Mouse (Mus musculus): ENCODE measurements around the gene Vmn2r2. TPM values are rescaled to one million over a fixed set of nuclear protein-coding genes. Genes with fewer than 3 reads are reported as not detected.

Gene Vmn2r2
- polyA plus RNA-seq (2012; rRNA removed) (not detected in 2 replicates), polyA plus RNA-seq (2014; fragmentation: Nextera tagmentation; extraction: Ambion mirVana) (0.04 TPM in 1 of 2 replicates, not detected in the other)

DNA sequence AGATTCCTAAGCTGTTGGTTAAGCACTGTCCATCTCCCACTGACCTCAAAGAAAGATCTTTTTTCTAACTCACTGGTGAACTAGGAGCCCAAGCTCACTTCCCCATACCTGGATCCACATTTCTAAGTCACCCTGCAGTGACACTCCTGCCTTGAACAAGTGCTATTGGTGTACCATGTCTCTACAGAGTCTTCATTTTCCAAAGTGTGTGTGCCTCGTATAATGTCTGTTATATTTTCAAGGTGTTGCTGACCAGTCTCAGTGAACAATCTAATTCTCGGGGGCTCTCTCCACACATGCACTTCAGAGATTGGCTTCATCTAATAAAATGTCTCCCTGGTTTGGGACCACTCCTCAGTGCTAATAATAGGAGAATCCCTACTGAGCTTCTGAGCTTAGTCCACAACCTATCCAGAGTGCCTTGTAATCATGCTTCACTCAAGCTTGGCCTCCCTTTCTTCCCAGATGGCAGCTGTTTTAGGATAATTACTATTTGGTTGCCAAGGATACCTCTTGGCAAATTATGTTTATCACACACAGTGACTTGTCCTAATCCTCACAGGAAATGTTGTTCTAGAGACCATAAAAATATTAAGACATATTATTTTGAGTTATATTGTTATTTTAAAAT is at the start of gene Vmn2r2:
TSS of gene Vmn2r2 (minus strand) at position 51 of the 631 bp plus-strand sequence.
- Histone ChIP-seq H3K9me3 (ENCODE audit: control insufficient read depth, low read length) (no peaks in the 10 kb centered on the region), H3K27ac (replicated peaks; ENCODE audit: low read depth, low read length) (no peak within 1 kb of the TSS), H3K4me3 (replicated peaks; ENCODE audit: low read length) (no peak within 1 kb of the TSS), H3K4me2 (replicated peaks; ENCODE audit: low read depth, low read length, severe bottlenecking) (no peak within 1 kb of the TSS), H3K27me3 (ENCODE audit: control insufficient read depth, insufficient read depth, low read length) (no peaks in the 10 kb centered on the region), H3K9ac (ENCODE audit: low read depth, low read length, severe bottlenecking) (no peak within 1 kb of the TSS), H3K4me1 (ENCODE audit: control insufficient read depth, insufficient read depth, low read length) (no peaks in the 10 kb centered on the region), H3K36me3 (ENCODE audit: control insufficient read depth, insufficient read depth, low read length) (no peaks in the 10 kb centered on the region)
- DNase-seq (ENCODE audit: low spot score) (no peak), ATAC-seq (ENCODE audit: low FRiP score, low read depth) (no peak)
- 66% methylated on average over 2 of the region's 2 CpGs for WGBS
- no peak for TF ChIP-seq POLR2A (IDR thresholded peaks at IDR 0.05; ENCODE audit: borderline replicate concordance, extremely low read depth, insufficient read depth, insufficient read length)

DNA sequence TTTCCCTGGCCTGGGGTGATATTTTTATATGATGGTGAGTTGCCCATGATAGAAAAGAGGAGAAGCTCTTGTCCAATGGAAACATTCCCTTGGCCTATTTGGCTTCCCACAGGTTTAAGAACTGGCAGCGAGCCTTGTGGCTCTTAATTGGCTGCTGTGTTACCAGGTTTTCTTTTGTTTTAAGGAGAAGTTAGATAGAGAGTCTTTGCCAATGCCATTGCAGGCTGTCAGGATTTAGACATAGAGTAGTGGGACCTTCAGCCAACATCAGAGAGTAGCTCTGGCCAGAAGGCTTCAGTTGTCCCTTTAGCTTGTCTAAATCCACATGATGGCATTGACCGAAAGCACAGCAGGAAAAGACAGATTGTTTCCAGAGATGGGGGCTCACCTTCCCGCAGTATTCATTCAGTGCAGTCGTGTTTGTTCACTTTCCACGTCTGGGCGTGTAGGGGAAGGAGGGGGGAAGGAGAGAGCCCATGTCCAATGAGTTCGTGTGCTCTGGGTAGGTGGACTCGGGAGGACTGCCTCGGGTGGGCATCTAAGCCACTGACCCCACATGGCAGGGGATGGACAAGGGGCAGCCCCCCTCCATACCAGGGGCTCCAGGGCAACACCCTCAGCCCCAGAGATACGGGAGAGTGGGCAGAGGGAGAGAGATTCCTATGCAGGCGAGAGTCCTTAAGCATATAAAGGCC is 28.2 kb downstream of the Vmn2r2 start:
- 86% methylated on average over 11 of the region's 11 CpGs for WGBS
- Histone ChIP-seq H3K27ac (replicated peaks; ENCODE audit: low read depth, low read length) (no peak overlapping the region), H3K4me2 (replicated peaks; ENCODE audit: low read depth, low read length, severe bottlenecking) (no peak overlapping the region), H3K9me3 (ENCODE audit: control insufficient read depth, low read length) (no peaks in the 10 kb centered on the region), H3K9ac (ENCODE audit: low read depth, low read length, severe bottlenecking) (no peak overlapping the region), H3K36me3 (ENCODE audit: control insufficient read depth, insufficient read depth, low read length) (no peaks in the 10 kb centered on the region), H3K4me3 (replicated peaks; ENCODE audit: low read length) (no peak overlapping the region), H3K4me1 (ENCODE audit: control insufficient read depth, insufficient read depth, low read length) (no peaks in the 10 kb centered on the region), H3K27me3 (ENCODE audit: control insufficient read depth, insufficient read depth, low read length) (no peaks in the 10 kb centered on the region)
- no peak for TF ChIP-seq POLR2A (IDR thresholded peaks at IDR 0.05; ENCODE audit: borderline replicate concordance, extremely low read depth, insufficient read depth, insufficient read length)
- ATAC-seq (ENCODE audit: low FRiP score, low read depth): no peak
- no peak for DNase-seq (ENCODE audit: low spot score)

DNA sequence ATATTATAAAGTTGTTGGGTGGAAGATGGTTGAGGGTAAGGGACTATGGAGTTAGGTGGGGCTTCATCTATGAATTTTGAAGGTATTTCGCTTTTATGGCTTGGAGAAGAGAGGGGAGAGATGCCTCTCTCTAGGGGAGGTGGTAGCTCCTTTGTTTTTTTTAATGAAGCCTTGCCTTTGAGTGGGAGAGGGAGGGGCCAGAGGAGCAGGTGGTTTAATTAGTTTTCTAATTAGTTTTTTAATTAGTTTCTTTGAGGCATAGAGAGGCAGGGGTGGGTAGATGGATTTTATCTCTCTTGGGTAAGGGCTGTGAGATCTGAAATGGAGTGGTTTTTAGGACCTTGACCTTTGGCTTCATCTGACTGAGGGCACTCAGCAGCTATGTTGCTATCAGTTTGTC is 29.0 kb downstream of the Vmn2r2 start:
- TF ChIP-seq POLR2A (IDR thresholded peaks at IDR 0.05; ENCODE audit: borderline replicate concordance, extremely low read depth, insufficient read depth, insufficient read length): no peak
- Histone ChIP-seq H3K4me1 (ENCODE audit: control insufficient read depth, insufficient read depth, low read length) (no peaks in the 10 kb centered on the region), H3K9me3 (ENCODE audit: control insufficient read depth, low read length) (no peaks in the 10 kb centered on the region), H3K27ac (replicated peaks; ENCODE audit: low read depth, low read length) (no peak overlapping the region), H3K36me3 (ENCODE audit: control insufficient read depth, insufficient read depth, low read length) (no peaks in the 10 kb centered on the region), H3K9ac (ENCODE audit: low read depth, low read length, severe bottlenecking) (no peak overlapping the region), H3K4me3 (replicated peaks; ENCODE audit: low read length) (no peak overlapping the region), H3K4me2 (replicated peaks; ENCODE audit: low read depth, low read length, severe bottlenecking) (no peak overlapping the region), H3K27me3 (ENCODE audit: control insufficient read depth, insufficient read depth, low read length) (no peaks in the 10 kb centered on the region)
- DNase-seq (ENCODE audit: low spot score) (no peak), ATAC-seq (ENCODE audit: low FRiP score, low read depth) (no peak)
- 82% methylated on average over 1 of the region's 1 CpGs for WGBS

GRCm38 (mm10) chr3:64081247-64081646 is 60.5 kb downstream of the Vmn2r2 start, which contains the start of gene Vmn2r1:
TSS of gene Vmn2r1 (plus strand) at chr3:64081547.
- H3K4me2 ChIP-seq (replicated peaks; ENCODE audit: low read depth, low read length, severe bottlenecking): no peak within 1 kb of the TSS
- no peaks in the 10 kb centered on the region for H3K36me3 ChIP-seq (ENCODE audit: control insufficient read depth, insufficient read depth, low read length)
- 74% methylated on average over 4 of the region's 4 CpGs for WGBS
- no peaks in the 10 kb centered on the region for H3K4me1 ChIP-seq (ENCODE audit: control insufficient read depth, insufficient read depth, low read length)
- H3K9me3 ChIP-seq (ENCODE audit: control insufficient read depth, low read length): no peaks in the 10 kb centered on the region
- H3K9ac ChIP-seq (ENCODE audit: low read depth, low read length, severe bottlenecking): no peak within 1 kb of the TSS
- DNase-seq (ENCODE audit: low spot score) (no peak), ATAC-seq (ENCODE audit: low FRiP score, low read depth) (no peak)
- no peaks in the 10 kb centered on the region for H3K27me3 ChIP-seq (ENCODE audit: control insufficient read depth, insufficient read depth, low read length)
- no peak within 1 kb of the TSS for H3K27ac ChIP-seq (replicated peaks; ENCODE audit: low read depth, low read length)
- H3K4me3 ChIP-seq (replicated peaks; ENCODE audit: low read length): no peak within 1 kb of the TSS
- no peak for TF ChIP-seq POLR2A (IDR thresholded peaks at IDR 0.05; ENCODE audit: borderline replicate concordance, extremely low read depth, insufficient read depth, insufficient read length)

Other genes starting within 250 kb of the Vmn2r2 start
- gene Plch1, start 242.5 kb downstream of the Vmn2r2 start, polyA plus RNA-seq (2012; rRNA removed): 1.1 and 1.6 TPM in 2 replicates
- gene Plch1, start 242.5 kb downstream of the Vmn2r2 start, polyA plus RNA-seq (2014; fragmentation: Nextera tagmentation; extraction: Ambion mirVana): 1.4 and 2.0 TPM in 2 replicates
- 4.0 and 6.2 TPM in 2 replicates for gene E130311K13Rik, start 212.5 kb downstream of the Vmn2r2 start, polyA plus RNA-seq (2012; rRNA removed)
- gene E130311K13Rik, start 212.5 kb downstream of the Vmn2r2 start, polyA plus RNA-seq (2014; fragmentation: Nextera tagmentation; extraction: Ambion mirVana): 7.0 and 8.9 TPM in 2 replicates
- gene Slc33a1, start 177.2 kb downstream of the Vmn2r2 start, polyA plus RNA-seq (2012; rRNA removed): 12.4 and 14.7 TPM in 2 replicates
- 14.7 and 16.2 TPM in 2 replicates for gene Slc33a1, start 177.2 kb downstream of the Vmn2r2 start, polyA plus RNA-seq (2014; fragmentation: Nextera tagmentation; extraction: Ambion mirVana)
- 14.0 and 15.2 TPM in 2 replicates for gene Gmps, start 165.8 kb downstream of the Vmn2r2 start, polyA plus RNA-seq (2012; rRNA removed)
- 41.8 and 44.2 TPM in 2 replicates for gene Gmps, start 165.8 kb downstream of the Vmn2r2 start, polyA plus RNA-seq (2014; fragmentation: Nextera tagmentation; extraction: Ambion mirVana)
- 0.22 and 0.24 TPM in 2 replicates for gene Vmn2r1, start 60.4 kb downstream of the Vmn2r2 start, polyA plus RNA-seq (2012; rRNA removed)
- gene Vmn2r1, start 60.4 kb downstream of the Vmn2r2 start, polyA plus RNA-seq (2014; fragmentation: Nextera tagmentation; extraction: Ambion mirVana): 0.06 and 0.08 TPM in 2 replicates
- gene Vmn2r3, start 147.8 kb upstream of the Vmn2r2 start, polyA plus RNA-seq (2012; rRNA removed): not detected in 2 replicates
- not detected in 2 replicates for gene Vmn2r3, start 147.8 kb upstream of the Vmn2r2 start, polyA plus RNA-seq (2014; fragmentation: Nextera tagmentation; extraction: Ambion mirVana)